Mouse (Mus musculus) thymus, adult 2 months (tissue): ENCODE data around the gene Naif1.

Experiments
- CTCF ChIP-seq: fragments of 200-500 bp; IDR thresholded peaks from 2 replicates; pipeline ENCODE4 v1.5.1; 2012; ENCODE audit warnings: mild to moderate bottlenecking, control low read depth, low read length, moderate library complexity, borderline replicate concordance; ENCODE audit not compliant: control insufficient read depth, poor library complexity, insufficient read depth; ENCODE audit errors: extremely low read depth
- POLR2A ChIP-seq: fragments of 200-500 bp; IDR thresholded peaks from 2 replicates; pipeline ENCODE4 v1.6.1; 2012; ENCODE audit warnings: mild to moderate bottlenecking, low read length, control low read depth, moderate library complexity; ENCODE audit not compliant: control insufficient read depth, poor library complexity, insufficient read depth; ENCODE audit errors: extremely low read depth

GRCm38 (mm10) chr2:32449761-32450754, at the start of gene Naif1:
- TF ChIP-seq CTCF (no peak), POLR2A (no peak)
